Mouse (Mus musculus): Measurements from ENCODE around the gene Gm7173. TPM values are rescaled to one million over a fixed set of nuclear protein-coding genes. Genes with fewer than 3 reads are reported as not detected.
A peak's percentile ranks its signal among the peaks of the same experiment; 100 is the strongest.

Gene Gm7173
- 0.55 and 0.93 TPM in 2 replicates for polyA plus RNA-seq (2016; fragmentation: Nextera tagmentation; extraction: Ambion mirVana)

GRCm38 (mm10) chrX:79516977-79517645, at the start of gene Gm7173:
Gene Gm7173, minus strand, starts transcription at chrX:79517285.
- H3K9me3 ChIP-seq, result no peaks in the 10 kb centered on the region
- no peak within 1 kb of the TSS for H3K27ac ChIP-seq
- ATAC-seq (ENCODE audit: low FRiP score), result peak; percentile 83; the same call in 1 of the 2 replicates
- no peaks in the 10 kb centered on the region for H3K36me3 ChIP-seq (replicated peaks)
- 19% methylated on average over 23 of the region's 23 CpGs for WGBS
- H3K27me3 ChIP-seq, result no peaks in the 10 kb centered on the region
- no peak within 1 kb of the TSS for H3K9ac ChIP-seq
- peak within 1 kb of the TSS; percentile 39 for H3K4me3 ChIP-seq (replicated peaks)
- H3K4me1 ChIP-seq, result no peaks in the 10 kb centered on the region
- peak within 1 kb of the TSS; percentile 51 for H3K4me2 ChIP-seq

- Histone ChIP-seq H3K9ac (no peak overlapping the region), H3K9me3 (no peaks in the 10 kb centered on the region), H3K27me3 (no peaks in the 10 kb centered on the region), H3K4me2 (peak overlapping the region; percentile 51), H3K4me1 (no peaks in the 10 kb centered on the region), H3K4me3 (replicated peaks) (peak overlapping the region; percentile 39), H3K27ac (no peak overlapping the region), H3K36me3 (replicated peaks) (no peaks in the 10 kb centered on the region)
- ATAC-seq (ENCODE audit: low FRiP score), result 0 out of 2 replicates have a peak, but pooled peaks have one; percentile 4
- whole genome bisulfite sequencing, result 62% methylated on average over 1 of the region's 1 CpGs
Observed at GRCm38 (mm10) chrX:79517646-79518016, 546 bp upstream of the Gm7173 start.

- ATAC-seq (ENCODE audit: low FRiP score), result no peak
- Histone ChIP-seq H3K27ac (no peak overlapping the region), H3K9ac (no peak overlapping the region), H3K4me1 (no peaks in the 10 kb centered on the region), H3K4me3 (replicated peaks) (no peak overlapping the region), H3K36me3 (replicated peaks) (no peaks in the 10 kb centered on the region), H3K9me3 (no peaks in the 10 kb centered on the region), H3K27me3 (no peaks in the 10 kb centered on the region), H3K4me2 (no peak overlapping the region)
Observed at GRCm38 (mm10) chrX:79316790-79317189, 200.3 kb downstream of the Gm7173 start.

Other genes with a start within 250 kb of the Gm7173 start
- gene Mageb16, start 154.2 kb upstream of the Gm7173 start, polyA plus RNA-seq (2016; fragmentation: Nextera tagmentation; extraction: Ambion mirVana), result 0.18 TPM in 1 of 2 replicates, not detected in the other